ENCODE assay signal across 15 mouse cellular contexts in genomic region chr2:118669785-118670184, GRCm38 (mm10). TPM values are rescaled to one million over a fixed set of nuclear protein-coding genes. Genes with fewer than 3 reads are reported as not detected.
DNase-seq lines count a peak whose midpoint lies in the region; ATAC-seq and TF ChIP-seq lines count a peak whose summit lies in the region.
"Had no signal": no experiment of that assay in that cellular context is flagged by ENCODE, and none has a peak within 500 bp of the region (broad histone marks: within the 10 kb centered on the region; RNA-seq: fewer than 3 reads in every experiment).

No protein-coding gene starts in this region.

- WGBS in intestine, embryonic 16.5 days: 47% methylated on average over 2 of the region's 2 CpGs
- 23% methylated on average over 2 of the region's 2 CpGs for WGBS in intestine, postnatal 0 days

- intact Hi-C loops in heart, postnatal 10 days (cut with DNase I): no loop called here
- intact Hi-C loops in gastrocnemius, postnatal 14 days (cut with DNase I; ENCODE audit: low total_unique reads): no loop called here

- no peaks in the 10 kb centered on the region for H3K36me3 ChIP-seq in intestine, embryonic 16.5 days (ENCODE audit: control insufficient read depth, insufficient read depth, low read length)
- no peaks in the 10 kb centered on the region for H3K36me3 ChIP-seq in intestine, postnatal 0 days (ENCODE audit: control insufficient read depth, insufficient read depth)
- H3K36me3 ChIP-seq: hindbrain, embryonic 12.5 days; liver, embryonic 12.5 days; midbrain, embryonic 12.5 days had no signal

- H3K4me1 ChIP-seq in intestine, embryonic 16.5 days (ENCODE audit: control insufficient read depth, insufficient read depth, low read length): no peaks in the 10 kb centered on the region; the same call in none of the 2 replicates
- H3K4me1 ChIP-seq in intestine, postnatal 0 days (replicated peaks; ENCODE audit: control insufficient read depth, insufficient read depth, low read length): no peaks in the 10 kb centered on the region

- H3K9ac ChIP-seq in intestine, embryonic 16.5 days (ENCODE audit: low read depth, low read length): no peak overlapping the region
- no peak overlapping the region for H3K9ac ChIP-seq in intestine, postnatal 0 days (ENCODE audit: low read depth, low read length)
- H3K9ac ChIP-seq: hindbrain, embryonic 12.5 days; liver, embryonic 12.5 days; midbrain, embryonic 12.5 days had no signal

- DNase-seq in adrenal gland, adult 8-10 months: peak; percentile 70
- peak; percentile 53 to 55 for DNase-seq in heart, postnatal 10 days
- peak; percentile 61 for DNase-seq in kidney, postnatal 10 days
- DNase-seq in gastrocnemius, postnatal 14 days: no peak
- DNase-seq in frontal cortex, adult 2 months (ENCODE audit: extremely low spot score in 1 of 2, low spot score in 1 of 2): no peak
- DNase-seq in layer of hippocampus, adult 2 months (ENCODE audit: low spot score in 2 of 2): no peak
- DNase-seq: cerebellum, adult 9-10 months; lung, postnatal 10 days had no signal

- H3K4me2 ChIP-seq in intestine, embryonic 16.5 days (ENCODE audit: low read depth, low read length): no peak overlapping the region
- H3K4me2 ChIP-seq in intestine, postnatal 0 days (replicated peaks; ENCODE audit: low read depth): no peak overlapping the region
- H3K4me2 ChIP-seq: hindbrain, embryonic 12.5 days; liver, embryonic 12.5 days; midbrain, embryonic 12.5 days had no signal

- no peak overlapping the region for H3K27ac ChIP-seq in intestine, embryonic 16.5 days (ENCODE audit: low read length)
- no peak overlapping the region for H3K27ac ChIP-seq in intestine, postnatal 0 days (ENCODE audit: low read depth, low read length)
- no peak overlapping the region for H3K27ac ChIP-seq in layer of hippocampus, adult 2 months
- H3K27ac ChIP-seq: hindbrain, embryonic 12.5 days; liver, embryonic 12.5 days; midbrain, embryonic 12.5 days had no signal

- 0 out of 2 replicates have a peak, but pooled peaks have one; percentile 29 for ATAC-seq in intestine, embryonic 16.5 days
- ATAC-seq in intestine, postnatal 0 days: no peak
- ATAC-seq: liver, embryonic 12.5 days had no signal

- no peak overlapping the region for H3K4me3 ChIP-seq in intestine, embryonic 16.5 days (ENCODE audit: low read length)
- no peak overlapping the region for H3K4me3 ChIP-seq in intestine, postnatal 0 days (ENCODE audit: low read depth, low read length)
- H3K4me3 ChIP-seq in layer of hippocampus, adult 2 months: no peak overlapping the region
- H3K4me3 ChIP-seq: hindbrain, embryonic 12.5 days; liver, embryonic 12.5 days; midbrain, embryonic 12.5 days had no signal

- no peak for TF ChIP-seq CTCF in intestine, postnatal 0 days (IDR thresholded peaks at IDR 0.05; ENCODE audit: low read depth)
- TF ChIP-seq CTCF in layer of hippocampus, adult 2 months (conservative IDR thresholded peaks at IDR 0.05): no peak

- peaks cover 3% of the 10 kb centered on the region for H3K27me3 ChIP-seq in intestine, embryonic 16.5 days (replicated peaks; ENCODE audit: control insufficient read depth, insufficient read depth, low read length)
- H3K27me3 ChIP-seq in intestine, postnatal 0 days (replicated peaks; ENCODE audit: control insufficient read depth, insufficient read depth, low read length): 0 out of 2 replicates have a peak, but pooled peaks cover 2% of the 10 kb centered on the region

- no peaks in the 10 kb centered on the region for H3K9me3 ChIP-seq in intestine, embryonic 16.5 days (ENCODE audit: control insufficient read depth, low read length)
- no peaks in the 10 kb centered on the region for H3K9me3 ChIP-seq in intestine, postnatal 0 days (ENCODE audit: control insufficient read depth)
- H3K9me3 ChIP-seq: hindbrain, embryonic 12.5 days; liver, embryonic 12.5 days; midbrain, embryonic 12.5 days had no signal

RNA-seq across cellular contexts. Expression of gene Pak6, which starts 6.7 kb away (rescaled TPM):
- polyA plus RNA-seq in intestine, embryonic 16.5 days (2015; fragmentation: Nextera tagmentation; extraction: Ambion mirVana): 1.8 and 2.0 TPM in 2 replicates
- 0.90 and 1.4 TPM in 2 replicates for polyA plus RNA-seq in intestine, postnatal 0 days (2015; fragmentation: Nextera tagmentation; extraction: Ambion mirVana)
- 10 to 100 TPM; 27.0 to 35.6 (median 28.7) TPM for total RNA-seq in adrenal gland, adult 8-10 months (2022)
- total RNA-seq in heart, postnatal 10 days (2021): 10 to 100 TPM; 13.5 to 15.3 TPM
- under 1 TPM; 0.07 to 0.14 TPM for total RNA-seq in gastrocnemius, postnatal 14 days (2021)
- 58.0 and 60.0 TPM in 2 replicates for polyA plus RNA-seq in frontal cortex, adult 2 months (2012; rRNA removed)
- 10 to 100 TPM; 57.5 to 65.7 TPM for total RNA-seq in layer of hippocampus, adult 2 months (2021)
- total RNA-seq: gastrocnemius, adult 8-10 months had no signal

RNA-seq across cellular contexts. Expression of gene Ankrd63, which starts 34.0 kb away (rescaled TPM):
- polyA plus RNA-seq in intestine, embryonic 16.5 days (2015; fragmentation: Nextera tagmentation; extraction: Ambion mirVana): 0.15 and 0.22 TPM in 2 replicates
- polyA plus RNA-seq in intestine, postnatal 0 days (2015; fragmentation: Nextera tagmentation; extraction: Ambion mirVana): 0.63 and 0.65 TPM in 2 replicates
- total RNA-seq in adrenal gland, adult 8-10 months (2022): under 1 TPM; 0.11 to 0.84 (median 0.36) TPM
- total RNA-seq in heart, postnatal 10 days (2021): 1 to 10 TPM in 1 of 2 experiments, under 1 TPM in 1; 0.64 to 1.7 TPM
- not detected for total RNA-seq in gastrocnemius, postnatal 14 days (2021)
- polyA plus RNA-seq in frontal cortex, adult 2 months (2012; rRNA removed): 24.2 and 24.3 TPM in 2 replicates
- total RNA-seq in layer of hippocampus, adult 2 months (2021): 10 to 100 TPM; 14.8 to 15.5 TPM
- total RNA-seq: gastrocnemius, adult 8-10 months had no signal
- polyA plus RNA-seq: forebrain, embryonic 11.5 days; hindbrain, embryonic 12.5 days; midbrain, embryonic 12.5 days had no signal

RNA-seq across cellular contexts. Expression of gene Plcb2, which starts 58.5 kb away (rescaled TPM):
- 0.99 and 1.3 TPM in 2 replicates for polyA plus RNA-seq in intestine, embryonic 16.5 days (2015; fragmentation: Nextera tagmentation; extraction: Ambion mirVana)
- polyA plus RNA-seq in intestine, postnatal 0 days (2015; fragmentation: Nextera tagmentation; extraction: Ambion mirVana): 0.59 and 0.76 TPM in 2 replicates
- total RNA-seq in adrenal gland, adult 8-10 months (2022): 1 to 10 TPM; 2.0 to 4.1 (median 3.0) TPM
- 1 to 10 TPM; 1.9 to 2.4 TPM for total RNA-seq in heart, postnatal 10 days (2021)
- under 1 TPM; 0.08 to 0.27 TPM for total RNA-seq in gastrocnemius, postnatal 14 days (2021)
- 3.1 and 3.5 TPM in 2 replicates for polyA plus RNA-seq in frontal cortex, adult 2 months (2012; rRNA removed)
- total RNA-seq in layer of hippocampus, adult 2 months (2021): 1 to 10 TPM; 2.3 to 2.6 TPM

Comparison
In these comparisons a context has a peak if more than half of its experiments do, and no peak if none do; other contexts are left out.
1. DNase-seq: peak in adrenal gland, adult 8-10 months (single experiment), heart, postnatal 10 days (2 of 2) and kidney, postnatal 10 days (single experiment); none in gastrocnemius, postnatal 14 days (single experiment), frontal cortex, adult 2 months (0 of 2) and layer of hippocampus, adult 2 months (0 of 2).
2. RNA of gene Pak6, which starts 6.7 kb away (total RNA-seq): 57.5 to 65.7 TPM in layer of hippocampus, adult 2 months, 27.0 to 35.6 TPM in adrenal gland, adult 8-10 months and 13.5 to 15.3 TPM in heart, postnatal 10 days; 0.07 to 0.14 TPM in gastrocnemius, postnatal 14 days; every median in the first group is over 10 times any median in the second.
3. RNA of gene Ankrd63, which starts 34.0 kb away (total RNA-seq): 14.8 to 15.5 TPM in layer of hippocampus, adult 2 months; 0.64 to 1.7 TPM in heart, postnatal 10 days, 0.11 to 0.84 TPM in adrenal gland, adult 8-10 months and not detected in gastrocnemius, postnatal 14 days; every median in the first group is over 4 times any median in the second.